Mouse (Mus musculus) testis, adult 2 months (tissue): ENCODE measurements around the gene Atrnl1.

Source experiments
- CTCF ChIP-seq: fragments of 200-500 bp; IDR thresholded peaks from 2 replicates; pipeline ENCODE4 v1.5.1; 2012; ENCODE audit warnings: low read depth, mild to moderate bottlenecking, inconsistent platforms, low read length, moderate library complexity; ENCODE audit not compliant: control insufficient read depth, insufficient read depth, insufficient replicate concordance
- POLR2A ChIP-seq: fragments of 200-500 bp; IDR thresholded peaks from 2 replicates; pipeline ENCODE4 v1.6.1; 2012; ENCODE audit warnings: low read depth, mild to moderate bottlenecking, inconsistent platforms, low read length, moderate library complexity; ENCODE audit not compliant: control insufficient read depth

- TF ChIP-seq POLR2A = no peak
- no peak for TF ChIP-seq CTCF
Measured at GRCm38 (mm10) chr19:58165635-58166015, 554.8 kb downstream of the Atrnl1 start.
